Mouse (Mus musculus) urinary bladder, adult 2 months (tissue): Measurements from ENCODE around the gene Gm12394. TPM values are rescaled to one million over a fixed set of nuclear protein-coding genes. Genes with fewer than 3 reads are reported as not detected.
"Not testable (repeated sequence)": the region's sequence is repeated elsewhere in the genome, so short reads cannot be mapped to it uniquely, and the experiment has no call there.

Experiments
- DNase-seq: peaks from one replicate; pipeline ENCODE4 v3.0.0; 2022; ENCODE audit warnings: low spot score
- polyA plus RNA-seq: library from polyadenylated mRNA; depleted of rRNA; stranded (reverse); fragments of >200 nt; gene quantifications from 2 replicates; pipeline ENCODE4 v1.2.3, GENCODE M21; 2012; rRNA removed

Gm12394 gene
- not detected in 2 replicates for polyA plus RNA-seq

- DNase-seq: not testable (repeated sequence)
Observed at GRCm38 (mm10) chr4:42856671-42857070, at the start of gene Gm12394. Gm12394 (minus strand) TSS chr4:42856771.

DNA sequence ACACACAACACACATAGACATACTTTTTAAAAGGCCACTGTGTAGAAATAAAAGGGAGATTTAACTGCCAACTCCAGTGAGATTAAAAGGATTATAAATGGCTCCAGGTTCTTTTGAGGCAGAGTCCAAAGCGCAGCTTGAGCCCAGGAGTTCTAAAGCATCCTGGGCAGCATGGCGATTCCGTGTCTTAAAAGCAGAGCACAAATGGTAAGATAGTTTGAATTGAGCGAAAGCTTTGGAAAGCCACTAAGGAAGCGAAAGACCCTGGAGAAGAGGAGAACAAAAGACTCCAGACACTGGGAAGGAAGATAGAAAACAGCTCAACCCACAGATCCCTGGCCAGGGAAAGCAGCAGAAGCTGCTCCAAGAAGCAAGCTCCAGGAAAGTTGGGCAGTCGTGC, 48.4 kb upstream of the Gm12394 start:
- no peak for DNase-seq

DNA sequence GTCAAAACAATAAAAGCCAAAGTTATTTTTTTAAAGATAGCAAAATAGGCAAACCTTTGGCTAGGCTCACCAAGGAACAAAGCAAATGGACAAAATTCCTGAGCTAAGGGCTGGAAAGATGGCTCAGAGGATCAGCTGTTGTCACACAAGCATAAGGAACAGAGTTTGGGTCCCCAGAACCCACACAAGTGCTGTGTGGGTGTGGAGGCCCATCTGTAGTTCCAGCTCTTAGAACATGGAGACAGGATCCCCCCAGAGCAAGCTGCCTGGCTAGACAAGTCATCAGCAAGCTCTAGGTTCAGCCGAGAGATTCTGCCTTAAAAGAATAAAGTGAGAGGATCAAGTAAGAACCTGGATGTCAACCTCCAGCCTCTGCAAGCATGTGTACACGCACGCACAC, 48.0 kb upstream of the Gm12394 start:
- no peak for DNase-seq

DNA sequence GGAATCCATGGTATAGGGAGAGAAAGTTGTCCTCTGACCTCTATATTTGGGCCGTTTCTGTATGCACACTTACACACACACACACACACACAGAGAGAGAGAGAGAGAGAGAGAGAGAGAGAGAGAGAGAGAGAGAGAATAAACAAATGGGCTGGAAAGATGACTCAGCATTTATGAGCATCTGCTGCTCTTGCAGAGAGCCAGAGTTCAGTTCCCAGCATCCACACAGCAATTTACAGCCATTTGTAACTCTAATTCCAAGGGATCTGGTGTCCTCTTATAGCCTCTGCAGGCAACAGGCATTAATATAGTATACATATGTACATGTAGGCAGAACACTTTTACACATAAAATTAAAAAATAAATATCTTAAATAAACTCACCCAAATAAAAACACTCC, 47.4 kb upstream of the Gm12394 start:
- no peak for DNase-seq

DNA sequence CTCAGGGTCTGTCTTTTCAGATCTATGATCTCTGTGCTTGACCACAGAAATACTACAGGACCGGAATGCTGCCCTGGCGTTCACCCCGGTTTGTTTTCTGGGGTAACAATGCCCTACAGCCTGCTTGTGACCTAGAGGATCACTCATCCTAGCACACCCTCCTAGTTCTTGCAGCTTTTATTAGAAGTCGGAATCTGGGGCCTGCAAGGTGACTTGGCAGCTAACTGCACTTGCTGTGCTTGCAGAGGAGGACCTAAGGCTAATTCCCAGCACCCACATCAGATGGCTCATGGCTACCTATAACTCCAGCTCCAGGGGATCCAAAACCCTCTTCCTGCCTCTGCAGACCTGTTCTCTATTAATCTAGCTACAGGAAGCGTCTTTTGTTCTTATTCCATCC, 46.2 kb upstream of the Gm12394 start:
- DNase-seq: no peak

- DNase-seq: no peak
Observed at GRCm38 (mm10) chr4:42902174-42902573, 45.6 kb upstream of the Gm12394 start.

DNA sequence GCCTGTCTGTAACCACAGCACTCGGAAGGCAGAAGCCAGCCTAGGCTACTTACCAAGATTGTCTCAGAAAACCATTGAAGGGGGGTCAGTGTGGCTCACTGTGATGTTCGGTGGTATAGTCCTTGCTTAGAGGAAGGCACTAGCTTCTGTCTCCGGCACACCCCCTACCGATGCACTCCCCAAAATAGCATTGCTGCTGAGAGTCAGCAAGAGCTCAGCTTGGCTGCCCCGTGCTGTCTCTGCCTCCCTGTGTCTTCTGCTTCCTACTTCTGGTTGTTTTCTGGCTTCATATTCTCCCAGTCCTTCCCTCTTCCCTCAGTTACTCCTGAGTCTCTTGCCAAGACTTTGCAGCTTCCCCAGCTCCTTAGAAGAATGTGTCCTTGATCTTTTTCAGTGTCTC, 44.3 kb upstream of the Gm12394 start:
- DNase-seq: no peak

DNA sequence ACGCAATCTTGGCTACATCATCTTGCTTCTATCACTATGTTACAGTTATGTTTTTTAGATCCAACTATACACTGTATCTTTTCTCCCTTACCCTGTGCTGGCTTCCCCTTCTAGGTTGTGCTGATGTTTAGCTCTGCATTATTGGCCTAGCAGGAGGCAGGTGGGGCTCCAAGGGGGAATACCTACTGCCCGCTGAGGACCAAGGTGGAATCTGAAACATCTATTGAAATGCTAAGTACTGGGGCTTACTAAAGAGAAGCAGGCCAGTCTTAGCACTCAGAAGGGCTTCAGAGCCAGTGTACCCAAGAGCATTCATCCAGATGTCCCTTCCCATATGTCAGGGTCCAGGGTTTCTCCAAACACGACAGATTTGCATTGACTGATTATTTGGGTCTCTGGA, 42.3 kb upstream of the Gm12394 start:
- DNase-seq: no peak

- no peak for DNase-seq
Observed at GRCm38 (mm10) chr4:42895118-42895517, 38.5 kb upstream of the Gm12394 start.

GRCm38 (mm10) chr4:42891176-42891575, 34.6 kb upstream of the Gm12394 start:
- no peak for DNase-seq

- no peak for DNase-seq
Observed at GRCm38 (mm10) chr4:42888806-42889205, 32.2 kb upstream of the Gm12394 start.

DNA sequence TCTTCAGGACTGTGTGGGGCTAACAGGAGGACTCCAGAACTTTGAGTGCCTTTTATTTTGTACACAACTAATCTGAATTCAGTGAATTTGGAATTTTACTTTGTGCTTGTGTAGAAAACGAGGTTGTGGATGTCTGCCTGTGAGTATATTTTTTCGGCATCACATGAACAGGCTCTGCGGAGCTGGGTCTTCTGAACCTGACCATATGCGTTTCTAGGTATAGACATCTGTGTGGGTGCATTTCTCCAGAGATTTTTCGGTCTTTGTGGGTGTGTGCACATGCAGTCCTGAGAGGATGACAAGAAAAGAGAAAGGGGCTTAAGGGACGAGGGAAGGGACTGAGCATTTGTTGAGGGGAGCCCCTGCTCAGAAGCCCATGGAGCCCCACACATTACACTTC, 30.4 kb upstream of the Gm12394 start:
- DNase-seq: no peak

DNA sequence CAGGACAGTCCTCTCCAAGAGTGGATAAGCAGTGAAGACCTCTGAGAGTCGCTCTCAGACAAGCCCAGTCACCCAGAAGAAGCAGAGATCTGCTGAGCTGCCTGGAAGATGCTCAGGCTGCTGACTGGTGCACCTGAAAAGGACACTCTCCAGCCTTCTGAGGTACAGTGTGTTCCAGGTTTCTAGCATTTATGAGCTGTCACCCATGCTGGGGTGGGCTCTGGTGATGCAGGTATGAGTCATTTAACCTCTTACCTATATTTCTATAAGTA, 24.0 kb upstream of the Gm12394 start:
- DNase-seq: no peak

GRCm38 (mm10) chr4:42879829-42880676, 23.5 kb upstream of the Gm12394 start:
- DNase-seq: no peak

- no peak for DNase-seq
Observed at GRCm38 (mm10) chr4:42877657-42878056, 21.1 kb upstream of the Gm12394 start.

DNA sequence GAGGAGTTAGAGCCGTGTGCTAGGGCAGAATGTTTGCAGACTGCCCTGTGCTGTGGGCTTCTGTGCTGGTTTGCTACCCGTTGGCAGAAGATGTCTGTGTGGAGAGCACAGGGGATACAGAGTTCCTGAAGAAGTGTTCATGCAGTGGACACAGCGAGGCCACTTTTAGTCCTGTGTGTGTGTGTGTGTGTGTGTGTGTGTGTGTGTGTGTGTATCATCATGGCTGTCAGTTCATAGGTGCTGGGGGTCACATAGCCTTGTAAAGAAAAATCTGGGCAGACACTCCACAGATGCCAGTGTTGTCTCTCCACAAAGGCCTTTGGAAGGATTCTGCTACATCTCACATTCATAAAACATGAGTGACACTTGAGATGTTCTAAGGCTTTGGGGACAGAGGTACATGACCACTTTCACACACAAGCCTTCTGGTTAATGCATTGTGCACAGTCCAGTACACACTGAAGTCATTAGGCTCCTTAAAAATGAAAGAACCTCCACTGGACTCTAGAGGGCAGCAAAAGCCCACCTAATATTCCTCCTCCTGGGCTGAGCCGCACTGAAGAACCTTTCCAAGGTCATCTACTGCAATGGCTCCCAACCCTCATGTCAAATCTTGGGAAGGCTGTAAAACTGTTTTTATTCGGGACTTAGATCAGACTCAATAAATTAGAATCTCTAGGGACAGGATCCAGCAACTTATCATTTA, 20.2 kb upstream of the Gm12394 start:
- DNase-seq: no peak

DNA sequence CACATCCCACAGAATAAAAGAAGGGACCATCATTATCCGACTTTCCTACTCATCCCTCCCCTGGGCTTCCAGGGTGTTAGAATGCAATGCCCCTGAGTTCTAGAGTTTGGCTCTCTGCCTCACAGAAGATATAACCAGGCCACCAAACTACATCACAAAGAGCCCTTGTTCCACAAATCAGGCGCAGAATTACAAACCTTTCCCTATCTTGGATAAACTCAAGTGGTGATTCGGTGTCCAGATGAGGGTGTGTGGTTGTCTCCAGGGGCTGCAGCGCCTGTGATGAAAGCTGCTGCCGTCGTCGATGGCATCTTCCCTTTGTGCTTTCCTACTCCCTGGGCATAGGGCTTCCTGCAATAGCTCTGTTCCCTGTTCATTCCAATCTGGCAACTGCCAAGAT, 17.6 kb upstream of the Gm12394 start, which contains the start of gene Fam205c:
Gene Fam205c (minus strand): TSS at position 101 of the 400 bp plus-strand sequence.
- no peak for DNase-seq

DNA sequence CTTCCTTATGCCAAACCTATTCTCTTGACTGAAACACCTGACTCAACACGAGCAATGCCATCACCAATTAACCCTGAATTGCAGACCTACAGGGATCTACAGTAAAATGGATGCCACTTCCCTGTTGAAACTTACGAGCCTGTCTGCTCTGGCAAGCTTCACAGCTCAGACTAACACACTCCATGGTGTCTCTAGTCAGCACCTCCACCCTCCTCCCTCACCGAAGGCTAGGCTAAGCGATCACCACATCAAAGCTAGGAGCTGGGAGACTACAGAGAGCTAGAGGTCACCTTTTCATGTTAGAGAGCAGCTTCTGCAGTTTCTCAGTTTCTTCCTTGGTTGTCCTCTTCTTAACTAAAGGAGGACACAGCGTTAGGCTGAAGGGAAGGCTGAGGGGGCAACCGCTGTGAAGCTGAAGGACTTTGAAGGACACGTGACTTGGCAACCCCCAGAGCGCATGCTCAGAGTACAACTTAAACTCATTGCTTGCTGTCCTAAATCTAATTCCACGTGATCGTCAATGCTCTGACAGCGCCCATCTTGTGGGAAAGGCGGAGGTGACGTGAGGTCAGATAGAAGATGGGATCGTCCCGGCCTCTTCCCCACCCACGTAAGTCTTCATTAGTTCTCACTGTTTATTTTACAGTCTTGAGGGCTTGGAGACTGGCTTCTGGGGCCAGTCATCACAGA, 16.3 kb upstream of the Gm12394 start:
- no peak for DNase-seq

GRCm38 (mm10) chr4:42872151-42872550, 15.6 kb upstream of the Gm12394 start:
- no peak for DNase-seq

GRCm38 (mm10) chr4:42870748-42871147, 14.2 kb upstream of the Gm12394 start:
- DNase-seq: no peak

GRCm38 (mm10) chr4:42868193-42868592, 11.6 kb upstream of the Gm12394 start:
- DNase-seq: no peak

- DNase-seq: no peak
Observed at GRCm38 (mm10) chr4:42867390-42867789, 10.8 kb upstream of the Gm12394 start.

- DNase-seq: not testable (repeated sequence)
Observed at GRCm38 (mm10) chr4:42863487-42863886, 6.9 kb upstream of the Gm12394 start.
